Mouse (Mus musculus) megakaryocyte, adult 5-6 weeks (primary cell): ENCODE results near the gene Ddx47. TPM values are rescaled to one million over a fixed set of nuclear protein-coding genes. Genes with fewer than 3 reads are reported as not detected.

Experiments used
- ATAC-seq: 2 replicates; pipeline ENCODE4 v1.8.0; 2016; ENCODE audit warnings: mild to moderate bottlenecking, inconsistent platforms; ENCODE audit not compliant: poor library complexity, severe bottlenecking
- total RNA-seq, 2 experiments: library from RNA; stranded (forward) in 1 of 2; stranded (reverse) in 1 of 2; fragments of 153-499, 151-499 nt in 1 of 2; fragments of 221-1000, 200-1000 nt in 1 of 2; gene quantifications; 2 replicates each; pipeline versions ENCODE4 v1.2.3 to v1.2.4; 2015 to 2017

The Ddx47 gene
- total RNA-seq, 2 experiments from 2014 or later = 43.4 to 74.5 TPM

DNA sequence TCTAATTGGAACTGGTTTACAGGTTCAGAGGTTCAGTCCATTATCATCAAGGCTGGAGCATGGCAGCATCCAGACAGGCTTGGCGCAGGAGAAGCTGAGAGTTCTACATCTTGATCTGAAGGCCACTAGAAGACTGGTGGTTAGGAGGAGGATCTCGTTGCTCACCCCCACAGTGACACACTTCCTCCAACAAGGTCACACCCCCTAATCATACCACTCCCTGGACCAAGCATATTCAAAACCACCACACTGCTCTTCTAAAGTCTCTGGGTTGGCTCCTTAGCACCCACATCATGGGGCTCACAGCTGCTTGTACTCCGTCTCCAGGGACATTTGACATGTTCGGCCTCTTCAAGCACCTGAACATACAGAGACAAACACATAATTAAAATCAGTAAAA is 9.4 kb upstream of the Ddx47 start:
- peak; percentile 33; the same call in 1 of the 2 replicates for ATAC-seq

- no peak for ATAC-seq
Observed at GRCm38 (mm10) chr6:135006372-135006771, 5.0 kb upstream of the Ddx47 start.

DNA sequence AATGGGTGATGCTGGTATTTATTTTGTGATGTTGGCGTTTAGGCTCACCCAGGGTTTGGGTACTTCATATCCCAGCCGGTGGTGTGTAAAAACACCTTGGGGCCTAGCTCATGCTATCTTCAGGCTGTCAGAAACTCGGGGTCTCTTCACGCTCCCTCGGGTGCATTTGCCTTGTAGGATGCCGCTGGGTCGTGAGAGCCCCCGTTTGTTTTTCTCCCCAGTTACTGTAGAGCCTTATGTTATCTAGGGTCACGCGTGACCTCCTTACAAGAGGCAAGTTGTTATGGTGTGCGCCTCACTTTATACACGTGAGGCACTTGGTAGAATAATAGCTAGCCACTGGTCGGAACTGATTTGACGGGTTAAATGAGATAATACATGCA is 313 bp downstream of the Ddx47 start:
- ATAC-seq = peak; percentile 7

- ATAC-seq = no peak
Observed at GRCm38 (mm10) chr6:135017211-135017610, 5.8 kb downstream of the Ddx47 start.

GRCm38 (mm10) chr6:135019564-135019963 is 8.2 kb downstream of the Ddx47 start:
- no peak for ATAC-seq

GRCm38 (mm10) chr6:135021633-135022032 is 10.2 kb downstream of the Ddx47 start:
- ATAC-seq = no peak

DNA sequence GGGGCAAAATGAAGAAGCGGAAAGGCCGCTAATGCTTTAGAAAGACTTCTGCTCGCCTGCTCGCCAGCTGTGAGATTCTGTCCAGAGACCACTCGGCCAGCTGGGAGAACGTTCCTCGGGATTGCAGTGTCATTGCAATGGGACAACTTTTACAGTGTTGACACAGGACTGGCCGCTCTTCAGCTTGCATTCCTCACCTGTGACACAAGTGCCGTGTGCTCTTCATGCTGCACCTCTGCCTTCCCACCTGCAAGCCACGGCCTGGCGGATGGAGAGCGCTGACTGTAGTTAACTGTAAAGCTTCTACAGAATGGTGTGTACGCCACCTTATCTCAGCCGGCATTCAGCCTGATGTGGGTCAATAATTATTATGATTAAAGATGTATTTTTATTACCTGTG is 12.0 kb downstream of the Ddx47 start:
- ATAC-seq = no peak

GRCm38 (mm10) chr6:135024781-135025420 is 13.5 kb downstream of the Ddx47 start:
- ATAC-seq = no peak

DNA sequence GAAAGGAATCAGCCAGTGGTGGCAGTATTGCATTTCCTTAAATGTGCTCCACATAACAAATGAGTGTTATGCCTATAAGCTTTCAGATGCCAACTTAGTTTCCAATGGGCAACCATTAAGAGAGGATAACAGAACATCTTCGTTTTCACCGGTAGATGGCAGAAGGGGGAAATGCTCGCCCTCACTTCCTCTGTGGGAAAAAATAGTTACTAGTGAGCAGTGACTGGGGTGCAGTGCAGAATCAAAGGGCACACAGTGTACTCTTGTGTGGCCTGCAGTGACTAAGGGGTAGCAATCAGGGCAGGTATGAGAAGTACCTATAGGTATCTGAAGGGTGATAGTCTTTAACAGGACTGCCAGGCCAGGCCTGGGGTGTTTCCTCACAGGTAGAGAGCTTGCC is 14.8 kb downstream of the Ddx47 start:
- peak; percentile 92 for ATAC-seq

- no peak for ATAC-seq
Observed at GRCm38 (mm10) chr6:135026755-135027154, 15.3 kb downstream of the Ddx47 start.

- ATAC-seq = no peak
Observed at GRCm38 (mm10) chr6:135029246-135029645, 17.8 kb downstream of the Ddx47 start.

GRCm38 (mm10) chr6:135038674-135039073 is 27.3 kb downstream of the Ddx47 start:
- no peak for ATAC-seq

GRCm38 (mm10) chr6:135040275-135040871 is 29.0 kb downstream of the Ddx47 start:
- no peak for ATAC-seq

- ATAC-seq = no peak
Observed at GRCm38 (mm10) chr6:135041930-135042329, 30.5 kb downstream of the Ddx47 start.

DNA sequence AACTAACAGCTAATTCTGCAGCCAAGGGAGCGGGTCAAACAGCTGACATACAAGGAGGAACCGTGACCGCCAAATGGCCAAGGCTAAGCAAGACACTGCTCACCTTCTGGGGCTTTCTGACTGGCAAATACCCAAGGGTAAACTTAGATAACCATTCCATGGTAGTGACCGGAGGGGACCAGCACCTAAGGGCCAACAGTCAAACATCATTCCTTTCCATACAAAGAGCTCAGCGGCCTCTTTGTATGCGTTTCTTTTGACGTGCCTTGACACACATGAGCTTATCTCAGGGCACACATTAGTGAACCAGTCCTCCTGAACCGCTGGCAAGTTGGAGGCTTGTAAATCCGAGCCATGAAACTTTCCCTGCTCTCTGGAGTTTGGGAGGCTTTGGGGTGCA is 35.9 kb downstream of the Ddx47 start:
- no peak for ATAC-seq

- ATAC-seq = no peak
Observed at GRCm38 (mm10) chr6:135048509-135048908, 37.1 kb downstream of the Ddx47 start.

DNA sequence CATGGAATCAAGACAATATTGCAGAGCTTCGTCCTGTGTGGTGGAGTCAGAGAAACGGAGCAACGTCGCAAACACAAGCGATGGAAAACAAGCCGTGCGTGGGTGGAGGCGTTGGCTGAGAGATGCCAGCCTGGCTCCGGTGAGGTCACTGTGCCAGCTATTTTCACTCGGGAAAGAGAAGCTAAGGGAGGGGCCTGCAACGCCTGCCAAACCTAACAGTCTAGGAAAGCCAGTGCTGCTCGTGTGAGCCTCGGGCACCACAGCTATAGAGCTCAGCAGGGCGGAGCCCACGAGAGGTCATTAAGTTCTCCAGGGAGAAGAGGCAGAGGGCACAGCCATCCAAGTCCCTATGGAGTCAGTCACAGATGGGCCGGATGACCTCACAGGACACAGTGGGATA is 37.5 kb downstream of the Ddx47 start:
- no peak for ATAC-seq

DNA sequence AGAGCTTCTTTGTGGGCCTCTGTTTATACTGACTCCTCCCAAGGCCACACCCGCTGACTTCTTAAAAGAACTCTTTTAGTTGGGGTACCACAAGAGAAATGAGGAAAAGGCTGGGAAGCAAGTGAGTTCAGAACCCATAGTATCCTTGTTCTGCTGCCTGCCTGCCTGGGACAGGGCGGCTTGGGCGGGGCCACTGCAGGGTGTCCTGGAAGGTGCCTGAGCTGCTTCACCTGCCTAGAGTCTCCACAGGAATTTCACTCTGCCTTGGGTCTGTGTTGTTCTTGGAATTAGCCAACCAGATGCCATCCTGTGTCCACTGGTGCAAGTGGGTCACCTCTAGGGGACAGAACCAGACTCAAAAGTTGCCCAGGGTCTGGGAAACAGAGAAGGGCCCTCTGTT is 42.4 kb downstream of the Ddx47 start:
- no peak for ATAC-seq

DNA sequence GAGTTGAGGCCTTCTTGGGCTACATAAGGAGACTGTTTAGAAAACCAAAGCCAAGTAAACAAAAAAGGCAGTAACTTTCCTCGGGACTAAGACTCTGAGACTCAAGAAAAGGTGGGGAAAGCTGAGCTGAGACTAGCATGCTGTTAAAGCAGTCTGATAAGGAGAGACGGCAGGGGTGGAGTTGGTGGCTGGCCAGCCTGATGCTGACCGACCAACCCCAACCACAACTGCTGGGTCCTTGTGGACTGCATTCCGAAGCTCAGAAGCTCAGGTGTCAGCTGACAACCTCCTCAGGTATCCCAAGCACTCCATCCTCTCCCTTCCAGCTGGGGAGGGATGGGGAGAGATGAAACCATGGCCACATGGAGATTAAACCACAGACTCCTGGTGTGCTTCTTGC is 44.5 kb downstream of the Ddx47 start:
- ATAC-seq = no peak

GRCm38 (mm10) chr6:135060728-135061127 is 49.3 kb downstream of the Ddx47 start:
- ATAC-seq = no peak

- no peak for ATAC-seq
Observed at GRCm38 (mm10) chr6:135064621-135065020, 53.2 kb downstream of the Ddx47 start.

DNA sequence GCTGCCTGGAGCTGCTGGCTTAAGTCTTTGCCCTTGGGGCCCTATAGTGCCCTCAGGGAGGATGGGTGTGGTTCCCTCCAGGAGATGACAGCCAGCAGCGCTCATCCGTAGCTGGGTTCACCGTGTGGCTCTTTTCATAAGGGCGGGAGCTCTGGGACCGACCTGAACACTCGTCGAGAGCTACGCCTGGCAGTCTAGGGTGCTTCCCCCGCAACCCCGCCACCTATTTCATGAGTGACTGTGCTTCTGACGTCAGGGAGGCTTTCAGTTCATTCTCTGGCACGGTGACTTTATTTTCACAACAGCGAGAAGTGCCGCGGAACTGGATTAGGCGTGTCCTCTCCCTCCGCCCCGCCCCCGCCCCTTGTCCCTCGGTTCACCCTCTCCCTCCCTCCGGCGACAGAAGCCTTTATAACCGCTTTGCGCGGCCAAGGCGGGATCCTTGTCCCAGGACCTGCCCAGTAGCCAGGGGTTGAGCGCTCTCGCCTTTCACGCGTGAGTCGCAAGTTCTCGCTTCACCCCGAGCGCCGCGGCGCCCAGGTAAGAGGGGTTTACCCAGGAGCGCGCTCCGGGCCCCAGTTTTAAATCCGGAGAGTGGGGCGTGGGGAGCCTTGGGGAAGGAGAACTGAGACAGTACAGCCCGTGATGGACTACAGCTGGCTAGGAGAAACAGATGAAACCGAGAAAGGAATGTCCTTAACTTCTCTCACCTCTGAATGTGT is 54.0 kb downstream of the Ddx47 start, which contains the start of gene Gprc5a:
Gprc5a (plus strand) TSS at position 416 of the 722 bp plus-strand sequence.
- ATAC-seq = peak; percentile 92
